ENCODE assay signal across 28 mouse cellular contexts in genomic region chr2:102014538-102015113, GRCm38 (mm10).
DNase-seq lines count a peak whose midpoint lies in the region; ATAC-seq and TF ChIP-seq lines count a peak whose summit lies in the region.
"Had no signal": no experiment of that assay in that cellular context is flagged by ENCODE, and none has a peak within 500 bp of the region (broad histone marks: within the 10 kb centered on the region; RNA-seq: fewer than 3 reads in every experiment).

No protein-coding gene starts in this region.

- H3K4me2 ChIP-seq in forebrain, embryonic 13.5 days = no peak overlapping the region
- no peak overlapping the region for H3K4me2 ChIP-seq in forebrain, embryonic 16.5 days (ENCODE audit: low read length)
- H3K4me2 ChIP-seq in stomach, embryonic 14.5 days (replicated peaks; ENCODE audit: low read depth, low read length) = no peak overlapping the region
- no peak overlapping the region for H3K4me2 ChIP-seq in stomach, postnatal 0 days (replicated peaks; ENCODE audit: low read depth)
- no peak overlapping the region for H3K4me2 ChIP-seq in midbrain, embryonic 16.5 days (ENCODE audit: low read length)
- no peak overlapping the region for H3K4me2 ChIP-seq in intestine, postnatal 0 days (replicated peaks; ENCODE audit: low read depth)
- H3K4me2 ChIP-seq: embryonic facial prominence, embryonic 15.5 days; heart, embryonic 13.5 days had no signal

- H3K9me3 ChIP-seq in forebrain, embryonic 13.5 days (replicated peaks) = no peaks in the 10 kb centered on the region
- H3K9me3 ChIP-seq in forebrain, embryonic 16.5 days (ENCODE audit: control insufficient read depth, low read length) = no peaks in the 10 kb centered on the region
- no peaks in the 10 kb centered on the region for H3K9me3 ChIP-seq in stomach, embryonic 14.5 days (ENCODE audit: control insufficient read depth, low read depth, low read length)
- no peaks in the 10 kb centered on the region for H3K9me3 ChIP-seq in stomach, postnatal 0 days (ENCODE audit: control insufficient read depth, low read length)
- no peaks in the 10 kb centered on the region for H3K9me3 ChIP-seq in midbrain, embryonic 16.5 days (replicated peaks; ENCODE audit: control insufficient read depth, low read length, poor library complexity, severe bottlenecking)
- no peaks in the 10 kb centered on the region for H3K9me3 ChIP-seq in intestine, postnatal 0 days (ENCODE audit: control insufficient read depth)
- H3K9me3 ChIP-seq: embryonic facial prominence, embryonic 10.5 days; embryonic facial prominence, embryonic 15.5 days; heart, embryonic 13.5 days had no signal

- TF ChIP-seq EP300 in stomach, postnatal 0 days (optimal IDR thresholded peaks at IDR 0.05) = no peak

- H3K9ac ChIP-seq in forebrain, embryonic 13.5 days = 0 out of 2 replicates have a peak overlapping the region, but pooled peaks have one; percentile 9
- H3K9ac ChIP-seq in forebrain, embryonic 16.5 days (replicated peaks; ENCODE audit: low read depth, low read length) = no peak overlapping the region
- H3K9ac ChIP-seq in stomach, embryonic 14.5 days (replicated peaks; ENCODE audit: low read depth, low read length) = no peak overlapping the region
- H3K9ac ChIP-seq in stomach, postnatal 0 days (ENCODE audit: low read length) = no peak overlapping the region
- H3K9ac ChIP-seq in midbrain, embryonic 16.5 days (ENCODE audit: low read depth, low read length) = no peak overlapping the region
- no peak overlapping the region for H3K9ac ChIP-seq in intestine, postnatal 0 days (ENCODE audit: low read depth, low read length)
- H3K9ac ChIP-seq: embryonic facial prominence, embryonic 15.5 days; heart, embryonic 13.5 days; liver, embryonic 14.5 days had no signal

- 74% methylated on average over 6 of the region's 6 CpGs for WGBS in forebrain, embryonic 13.5 days
- 70% methylated on average over 6 of the region's 6 CpGs for WGBS in forebrain, embryonic 16.5 days
- WGBS in stomach, embryonic 14.5 days = 91% methylated on average over 6 of the region's 6 CpGs
- WGBS in stomach, postnatal 0 days = 86% methylated on average over 6 of the region's 6 CpGs
- whole genome bisulfite sequencing in midbrain, embryonic 16.5 days = 82% methylated on average over 6 of the region's 6 CpGs
- WGBS in intestine, postnatal 0 days = 90% methylated on average over 6 of the region's 6 CpGs

- peaks cover 25% of the 10 kb centered on the region for H3K4me1 ChIP-seq in forebrain, embryonic 13.5 days
- no peaks in the 10 kb centered on the region for H3K4me1 ChIP-seq in forebrain, embryonic 16.5 days (replicated peaks; ENCODE audit: control insufficient read depth, insufficient read depth, low read length)
- H3K4me1 ChIP-seq in stomach, embryonic 14.5 days (ENCODE audit: control insufficient read depth, insufficient read depth, low read length) = no peaks in the 10 kb centered on the region
- no peaks in the 10 kb centered on the region for H3K4me1 ChIP-seq in stomach, postnatal 0 days (replicated peaks; ENCODE audit: control insufficient read depth, insufficient read depth)
- H3K4me1 ChIP-seq in midbrain, embryonic 16.5 days (ENCODE audit: control insufficient read depth, insufficient read depth, low read length) = no peaks in the 10 kb centered on the region
- no peaks in the 10 kb centered on the region for H3K4me1 ChIP-seq in intestine, postnatal 0 days (replicated peaks; ENCODE audit: control insufficient read depth, insufficient read depth, low read length)

- no peaks in the 10 kb centered on the region for H3K36me3 ChIP-seq in forebrain, embryonic 13.5 days (ENCODE audit: poor library complexity, severe bottlenecking)
- H3K36me3 ChIP-seq in forebrain, embryonic 16.5 days (ENCODE audit: control insufficient read depth, insufficient read depth) = no peaks in the 10 kb centered on the region
- no peaks in the 10 kb centered on the region for H3K36me3 ChIP-seq in stomach, embryonic 14.5 days (ENCODE audit: control insufficient read depth, insufficient read depth, low read length)
- no peaks in the 10 kb centered on the region for H3K36me3 ChIP-seq in stomach, postnatal 0 days (ENCODE audit: control insufficient read depth, insufficient read depth, low read length)
- no peaks in the 10 kb centered on the region for H3K36me3 ChIP-seq in midbrain, embryonic 16.5 days (ENCODE audit: control insufficient read depth, insufficient read depth, low read length)
- H3K36me3 ChIP-seq in intestine, postnatal 0 days (ENCODE audit: control insufficient read depth, insufficient read depth) = no peaks in the 10 kb centered on the region
- H3K36me3 ChIP-seq: embryonic facial prominence, embryonic 15.5 days; heart, embryonic 13.5 days had no signal

- no peak for DNase-seq in layer of hippocampus, adult 2 months (ENCODE audit: low spot score in 2 of 2)
- no peak for DNase-seq in layer of hippocampus, postnatal 36 days
- DNase-seq in stomach, postnatal 0 days (ENCODE audit: low spot score) = no peak
- DNase-seq: adrenal gland, postnatal 25 days; cerebellum, adult 8-10 months; cerebellum, postnatal 25 days; heart, adult 2 months; heart, postnatal 10 days; kidney, adult 2 months; left cerebral cortex, postnatal 4 days; liver; lung, adult 2 months; lung, postnatal 10 days; spleen, adult 18-20 months; thymus, adult 2 months; thymus, postnatal 36 days had no signal

- no peaks in the 10 kb centered on the region for H3K27me3 ChIP-seq in forebrain, embryonic 13.5 days
- no peaks in the 10 kb centered on the region for H3K27me3 ChIP-seq in forebrain, embryonic 16.5 days (replicated peaks; ENCODE audit: control insufficient read depth, insufficient read depth, low read length)
- H3K27me3 ChIP-seq in stomach, embryonic 14.5 days (ENCODE audit: control insufficient read depth, insufficient read depth, low read length) = no peaks in the 10 kb centered on the region
- no peaks in the 10 kb centered on the region for H3K27me3 ChIP-seq in stomach, postnatal 0 days (ENCODE audit: control insufficient read depth, insufficient read depth, low read length)
- no peaks in the 10 kb centered on the region for H3K27me3 ChIP-seq in midbrain, embryonic 16.5 days (ENCODE audit: control insufficient read depth, insufficient read depth, low read depth, low read length)
- H3K27me3 ChIP-seq in intestine, postnatal 0 days (replicated peaks; ENCODE audit: control insufficient read depth, insufficient read depth, low read length) = no peaks in the 10 kb centered on the region
- H3K27me3 ChIP-seq: embryonic facial prominence, embryonic 15.5 days; heart, embryonic 13.5 days; Patski had no signal

- no peak for TF ChIP-seq CTCF in layer of hippocampus, adult 2 months (conservative IDR thresholded peaks at IDR 0.05)
- no peak for TF ChIP-seq CTCF in stomach, postnatal 0 days (IDR thresholded peaks at IDR 0.05; ENCODE audit: low read depth)
- no peak for TF ChIP-seq CTCF in intestine, postnatal 0 days (IDR thresholded peaks at IDR 0.05; ENCODE audit: low read depth)

- 0 out of 2 replicates have a peak, but pooled peaks have one; percentile 52 for ATAC-seq in forebrain, embryonic 13.5 days
- no peak for ATAC-seq in forebrain, embryonic 16.5 days
- ATAC-seq in stomach, embryonic 14.5 days (ENCODE audit: insufficient number of reproducible peaks, insufficient read depth, low FRiP score, low read depth) = 0 out of 2 replicates have a peak, but pooled peaks have one; percentile 10
- ATAC-seq in stomach, postnatal 0 days (ENCODE audit: low FRiP score, low TSS enrichment) = no peak
- no peak for ATAC-seq in midbrain, embryonic 16.5 days
- ATAC-seq in intestine, postnatal 0 days = no peak
- ATAC-seq: inflammation-experienced regulatory T-cells, adult 6 months; Patski had no signal

- no peak overlapping the region for H3K4me3 ChIP-seq in forebrain, embryonic 13.5 days
- no peak overlapping the region for H3K4me3 ChIP-seq in forebrain, embryonic 16.5 days (replicated peaks; ENCODE audit: low read length)
- H3K4me3 ChIP-seq in layer of hippocampus, adult 2 months = no peak overlapping the region
- no peak overlapping the region for H3K4me3 ChIP-seq in stomach, embryonic 14.5 days (ENCODE audit: low read depth, low read length)
- H3K4me3 ChIP-seq in stomach, postnatal 0 days (ENCODE audit: low read depth, low read length) = no peak overlapping the region
- H3K4me3 ChIP-seq in midbrain, embryonic 16.5 days (ENCODE audit: low read depth, low read length) = no peak overlapping the region
- H3K4me3 ChIP-seq in intestine, postnatal 0 days (ENCODE audit: low read depth, low read length) = no peak overlapping the region
- H3K4me3 ChIP-seq: embryonic facial prominence, embryonic 10.5 days; embryonic facial prominence, embryonic 15.5 days; heart, adult 2 months; heart, embryonic 13.5 days had no signal

- H3K27ac ChIP-seq in forebrain, embryonic 13.5 days = peak overlapping the region; percentile 31; the same call in 1 of the 2 replicates
- H3K27ac ChIP-seq in forebrain, embryonic 16.5 days (ENCODE audit: low read length) = no peak overlapping the region
- H3K27ac ChIP-seq in layer of hippocampus, adult 2 months = peak overlapping the region; percentile 7; the same call in 1 of the 2 replicates
- no peak overlapping the region for H3K27ac ChIP-seq in stomach, embryonic 14.5 days (ENCODE audit: low read length)
- H3K27ac ChIP-seq in stomach, postnatal 0 days (replicated peaks) = no peak overlapping the region
- H3K27ac ChIP-seq in midbrain, embryonic 16.5 days (ENCODE audit: low read length) = peak overlapping the region; percentile 29; the same call in 1 of the 2 replicates
- H3K27ac ChIP-seq in intestine, postnatal 0 days (ENCODE audit: low read depth, low read length) = no peak overlapping the region
- H3K27ac ChIP-seq: embryonic facial prominence, embryonic 10.5 days; embryonic facial prominence, embryonic 15.5 days; heart, adult 2 months; heart, embryonic 13.5 days; liver, embryonic 14.5 days; macrophage had no signal

Comparison
In these comparisons a context has a peak if more than half of its experiments do, and no peak if none do; other contexts are left out.
1. ATAC-seq: peak in forebrain, embryonic 13.5 days (single experiment) and stomach, embryonic 14.5 days (single experiment); none in forebrain, embryonic 16.5 days (single experiment), stomach, postnatal 0 days (single experiment), midbrain, embryonic 16.5 days (single experiment) and intestine, postnatal 0 days (single experiment).
2. H3K27ac ChIP-seq: peak in forebrain, embryonic 13.5 days (single experiment), layer of hippocampus, adult 2 months (single experiment) and midbrain, embryonic 16.5 days (single experiment); none in forebrain, embryonic 16.5 days (single experiment), stomach, embryonic 14.5 days (single experiment), stomach, postnatal 0 days (single experiment) and intestine, postnatal 0 days (single experiment).